Mouse (Mus musculus): ENCODE measurements at regions not wholly inside any gene's neighbourhood (a gene's known extent, or its start where the extent isn't known, plus 50 kb on each side); places are given as distances from the start of the nearest gene placed in this dataset.
A peak's percentile ranks its signal among the peaks of the same experiment; 100 is the strongest.

DNA sequence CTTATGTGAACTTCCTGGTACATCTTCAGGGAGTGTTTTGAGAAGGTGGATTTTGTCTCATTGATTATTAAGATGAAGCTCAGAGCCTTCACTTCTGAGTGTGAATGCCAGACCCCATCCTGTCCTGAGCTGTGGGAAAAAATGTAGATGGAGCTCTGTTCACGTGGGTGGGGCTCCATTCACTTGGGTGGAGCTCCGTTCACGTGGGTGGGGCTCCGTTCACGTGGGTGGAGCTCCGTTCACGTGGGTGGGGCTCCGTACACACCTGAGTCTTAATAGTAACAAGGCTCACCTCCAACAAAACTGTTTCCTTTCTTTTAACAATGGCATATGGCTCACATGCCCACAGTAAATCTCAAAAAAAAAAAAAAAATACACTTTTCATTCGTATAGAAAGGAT lies 94.1 kb upstream of the Sox5 start:
- DNase-seq (ENCODE audit: low spot score) (peak; percentile 30), ATAC-seq (ENCODE audit: low FRiP score, low TSS enrichment) (no peak)
- TF ChIP-seq CTCF (IDR thresholded peaks at IDR 0.05; ENCODE audit: low read depth) (no peak), EP300 (optimal IDR thresholded peaks at IDR 0.05) (no peak)
- Histone ChIP-seq H3K27ac (replicated peaks) (no peak overlapping the region), H3K9ac (ENCODE audit: low read length) (no peak overlapping the region), H3K27me3 (ENCODE audit: control insufficient read depth, insufficient read depth, low read length) (no peaks in the 10 kb centered on the region), H3K4me2 (replicated peaks; ENCODE audit: low read depth) (no peak overlapping the region), H3K9me3 (ENCODE audit: control insufficient read depth, low read length) (no peaks in the 10 kb centered on the region), H3K4me1 (replicated peaks; ENCODE audit: control insufficient read depth, insufficient read depth) (no peaks in the 10 kb centered on the region), H3K36me3 (ENCODE audit: control insufficient read depth, insufficient read depth, low read length) (no peaks in the 10 kb centered on the region), H3K4me3 (ENCODE audit: low read depth, low read length) (no peak overlapping the region)
- 55% methylated on average over 9 of the region's 9 CpGs for WGBS

DNA sequence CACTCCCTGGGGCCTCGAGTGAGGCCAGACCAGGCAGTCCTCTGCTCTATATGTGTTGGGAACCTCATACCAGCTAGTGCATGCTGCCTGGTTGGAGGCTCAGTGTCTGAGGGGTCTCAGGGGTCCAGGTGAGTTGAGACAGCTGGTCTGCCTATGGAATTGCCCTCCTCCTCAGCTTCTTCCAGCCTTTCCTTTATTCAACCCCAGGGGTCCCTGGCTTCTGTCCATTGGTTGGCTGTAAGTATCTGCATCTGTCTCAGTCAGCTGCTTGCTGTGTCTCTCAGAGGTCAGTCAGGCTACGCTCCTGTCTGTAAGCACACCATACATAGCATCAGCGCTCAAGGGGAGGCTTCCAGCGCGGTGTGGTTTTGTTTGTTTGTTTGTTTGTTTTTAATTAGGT lies 92.5 kb upstream of the Sox5 start:
- TF ChIP-seq EP300 (optimal IDR thresholded peaks at IDR 0.05) (no peak), CTCF (IDR thresholded peaks at IDR 0.05; ENCODE audit: low read depth) (no peak)
- H3K27me3 ChIP-seq (ENCODE audit: control insufficient read depth, insufficient read depth, low read length): no peaks in the 10 kb centered on the region
- DNase-seq (ENCODE audit: low spot score) (no peak), ATAC-seq (ENCODE audit: low FRiP score, low TSS enrichment) (no peak)
- no peak overlapping the region for H3K4me3 ChIP-seq (ENCODE audit: low read depth, low read length)
- no peak overlapping the region for H3K9ac ChIP-seq (ENCODE audit: low read length)
- no peaks in the 10 kb centered on the region for H3K9me3 ChIP-seq (ENCODE audit: control insufficient read depth, low read length)
- WGBS: 79% methylated on average over 5 of the region's 5 CpGs
- H3K27ac ChIP-seq (replicated peaks): no peak overlapping the region
- H3K4me1 ChIP-seq (replicated peaks; ENCODE audit: control insufficient read depth, insufficient read depth): no peaks in the 10 kb centered on the region
- no peak overlapping the region for H3K4me2 ChIP-seq (replicated peaks; ENCODE audit: low read depth)
- H3K36me3 ChIP-seq (ENCODE audit: control insufficient read depth, insufficient read depth, low read length): no peaks in the 10 kb centered on the region

DNA sequence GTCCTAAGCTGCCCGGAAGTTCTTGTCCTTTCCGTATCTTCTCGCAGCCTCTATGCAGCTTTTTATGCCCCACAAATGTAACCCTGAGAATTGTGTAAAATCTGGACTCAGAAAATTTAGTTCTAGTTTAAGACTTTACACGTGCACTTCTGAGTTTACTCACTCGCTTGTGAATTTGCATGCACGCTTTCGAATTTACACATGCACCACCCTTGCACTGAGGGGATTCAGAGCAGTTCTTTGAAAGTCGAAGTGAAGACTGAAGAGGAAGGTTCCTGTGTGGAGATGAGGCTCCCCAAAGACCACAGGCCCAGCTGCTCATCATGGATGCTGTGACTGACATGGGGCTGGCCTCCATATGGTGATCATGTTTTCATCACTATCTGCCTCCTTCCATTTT lies 89.2 kb upstream of the Sox5 start:
- no peaks in the 10 kb centered on the region for H3K4me1 ChIP-seq (replicated peaks; ENCODE audit: control insufficient read depth, insufficient read depth)
- H3K4me2 ChIP-seq (replicated peaks; ENCODE audit: low read depth): no peak overlapping the region
- H3K9ac ChIP-seq (ENCODE audit: low read length): no peak overlapping the region
- WGBS: 91% methylated on average over 8 of the region's 8 CpGs
- no peak for DNase-seq (ENCODE audit: low spot score)
- no peak overlapping the region for H3K4me3 ChIP-seq (ENCODE audit: low read depth, low read length)
- no peaks in the 10 kb centered on the region for H3K27me3 ChIP-seq (ENCODE audit: control insufficient read depth, insufficient read depth, low read length)
- H3K27ac ChIP-seq (replicated peaks): no peak overlapping the region
- TF ChIP-seq CTCF (IDR thresholded peaks at IDR 0.05; ENCODE audit: low read depth): no peak
- no peak for TF ChIP-seq EP300 (optimal IDR thresholded peaks at IDR 0.05)
- H3K36me3 ChIP-seq (ENCODE audit: control insufficient read depth, insufficient read depth, low read length): no peaks in the 10 kb centered on the region
- no peaks in the 10 kb centered on the region for H3K9me3 ChIP-seq (ENCODE audit: control insufficient read depth, low read length)
- ATAC-seq (ENCODE audit: low FRiP score, low TSS enrichment): no peak

DNA sequence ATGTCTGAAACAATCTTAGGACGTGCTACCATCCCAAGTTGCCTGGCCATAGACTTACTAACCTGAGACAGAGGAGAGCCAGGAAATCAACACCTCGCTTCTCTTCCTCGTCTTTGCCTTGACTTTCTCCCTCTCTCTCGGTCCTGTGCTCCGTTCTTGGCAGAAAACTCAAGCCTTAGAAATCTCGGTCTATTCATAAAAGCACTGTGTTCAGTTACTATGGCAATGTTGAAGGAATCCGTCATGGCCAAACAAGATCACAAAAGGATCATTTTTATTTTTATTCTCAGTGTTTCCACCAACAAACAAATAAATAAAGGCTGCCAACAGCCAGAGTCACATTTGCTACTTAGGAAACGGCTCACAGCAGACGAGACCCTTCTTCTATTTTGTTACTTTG lies 85.6 kb upstream of the Sox5 start:
- H3K4me2 ChIP-seq (replicated peaks; ENCODE audit: low read depth): no peak overlapping the region
- TF ChIP-seq EP300 (optimal IDR thresholded peaks at IDR 0.05): no peak
- H3K27ac ChIP-seq (replicated peaks): no peak overlapping the region
- H3K4me3 ChIP-seq (ENCODE audit: low read depth, low read length): no peak overlapping the region
- H3K9ac ChIP-seq (ENCODE audit: low read length): no peak overlapping the region
- no peaks in the 10 kb centered on the region for H3K27me3 ChIP-seq (ENCODE audit: control insufficient read depth, insufficient read depth, low read length)
- no peaks in the 10 kb centered on the region for H3K4me1 ChIP-seq (replicated peaks; ENCODE audit: control insufficient read depth, insufficient read depth)
- no peaks in the 10 kb centered on the region for H3K36me3 ChIP-seq (ENCODE audit: control insufficient read depth, insufficient read depth, low read length)
- WGBS: 75% methylated on average over 9 of the region's 9 CpGs
- H3K9me3 ChIP-seq (ENCODE audit: control insufficient read depth, low read length): no peaks in the 10 kb centered on the region
- no peak for ATAC-seq (ENCODE audit: low FRiP score, low TSS enrichment)
- DNase-seq (ENCODE audit: low spot score): no peak

DNA sequence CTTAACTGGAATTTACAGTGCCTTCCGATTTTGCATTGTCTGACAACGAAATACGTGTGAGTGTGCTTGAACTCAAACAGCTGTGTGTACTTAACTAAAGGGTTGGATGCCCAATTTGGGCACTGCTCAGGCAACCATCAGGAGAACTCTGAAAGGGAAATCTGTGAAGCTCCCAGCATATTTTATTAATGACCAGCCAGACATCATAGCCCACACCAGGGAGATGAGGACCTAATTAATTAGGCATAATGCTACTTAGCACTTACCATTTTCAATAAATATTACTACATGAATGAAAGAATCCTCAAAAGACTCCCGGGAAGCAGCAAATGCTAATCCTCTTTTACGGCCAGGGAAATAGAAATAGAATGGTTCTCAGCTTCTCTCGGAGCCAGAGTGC lies 82.2 kb upstream of the Sox5 start:
- H3K9ac ChIP-seq (ENCODE audit: low read length): no peak overlapping the region
- no peaks in the 10 kb centered on the region for H3K9me3 ChIP-seq (ENCODE audit: control insufficient read depth, low read length)
- 77% methylated on average over 6 of the region's 6 CpGs for WGBS
- no peak overlapping the region for H3K27ac ChIP-seq (replicated peaks)
- TF ChIP-seq EP300 (optimal IDR thresholded peaks at IDR 0.05): no peak
- no peak for TF ChIP-seq CTCF (IDR thresholded peaks at IDR 0.05; ENCODE audit: low read depth)
- no peaks in the 10 kb centered on the region for H3K4me1 ChIP-seq (replicated peaks; ENCODE audit: control insufficient read depth, insufficient read depth)
- H3K36me3 ChIP-seq (ENCODE audit: control insufficient read depth, insufficient read depth, low read length): no peaks in the 10 kb centered on the region
- no peak overlapping the region for H3K4me2 ChIP-seq (replicated peaks; ENCODE audit: low read depth)
- DNase-seq (ENCODE audit: low spot score) (no peak), ATAC-seq (ENCODE audit: low FRiP score, low TSS enrichment) (no peak)
- H3K27me3 ChIP-seq (ENCODE audit: control insufficient read depth, insufficient read depth, low read length): no peaks in the 10 kb centered on the region
- no peak overlapping the region for H3K4me3 ChIP-seq (ENCODE audit: low read depth, low read length)

GRCm38 (mm10) chr6:144863430-144863994 lies 81.7 kb upstream of the Sox5 start:
- WGBS: 74% methylated on average over 3 of the region's 3 CpGs

More at GRCm38 (mm10) chr6:144863430-144863994, 81.7 kb upstream of the Sox5 start:
- no peak overlapping the region for H3K9ac ChIP-seq (ENCODE audit: low read length)
- no peak for DNase-seq (ENCODE audit: low spot score)
- no peaks in the 10 kb centered on the region for H3K4me1 ChIP-seq (replicated peaks; ENCODE audit: control insufficient read depth, insufficient read depth)
- H3K36me3 ChIP-seq (ENCODE audit: control insufficient read depth, insufficient read depth, low read length): no peaks in the 10 kb centered on the region
- H3K4me2 ChIP-seq (replicated peaks; ENCODE audit: low read depth): no peak overlapping the region
- H3K9me3 ChIP-seq (ENCODE audit: control insufficient read depth, low read length): no peaks in the 10 kb centered on the region
- H3K27me3 ChIP-seq (ENCODE audit: control insufficient read depth, insufficient read depth, low read length): no peaks in the 10 kb centered on the region
- no peak overlapping the region for H3K4me3 ChIP-seq (ENCODE audit: low read depth, low read length)
- no peak for ATAC-seq (ENCODE audit: low FRiP score, low TSS enrichment)
- H3K27ac ChIP-seq (replicated peaks): no peak overlapping the region
- no peak for TF ChIP-seq CTCF (IDR thresholded peaks at IDR 0.05; ENCODE audit: low read depth)
- TF ChIP-seq EP300 (optimal IDR thresholded peaks at IDR 0.05): no peak

Data from stomach, postnatal 0 days (tissue).